Mouse (Mus musculus): ENCODE measurements around the gene Abcc8.

DNA sequence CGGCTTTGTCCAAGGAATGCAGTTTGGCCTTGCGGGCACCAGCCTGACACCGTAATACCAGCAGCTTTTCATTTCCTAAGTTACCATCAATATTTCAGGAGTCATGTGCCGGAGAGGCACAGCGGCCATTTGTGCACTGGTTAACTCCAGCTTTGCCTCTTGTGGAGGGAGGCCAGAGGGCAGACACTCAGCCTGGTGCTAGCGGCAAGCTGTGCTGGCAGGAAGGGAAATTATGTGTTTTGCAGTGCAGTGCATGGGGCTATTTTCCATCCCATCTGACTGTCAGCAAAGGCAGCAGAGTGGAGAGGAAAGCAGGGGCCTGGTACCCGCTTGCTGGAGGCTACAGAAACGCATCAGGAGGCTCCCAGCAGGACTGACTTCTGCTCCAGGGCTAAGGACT lies 35.8 kb downstream of the Abcc8 start:
- TF ChIP-seq CTCF (IDR thresholded peaks at IDR 0.05; ENCODE audit: low read depth), result no peak
- TF ChIP-seq EP300 (IDR thresholded peaks at IDR 0.05; ENCODE audit: low read depth), result no peak
